11 mouse cellular contexts compared by ENCODE assay signal in the genomic region with DNA sequence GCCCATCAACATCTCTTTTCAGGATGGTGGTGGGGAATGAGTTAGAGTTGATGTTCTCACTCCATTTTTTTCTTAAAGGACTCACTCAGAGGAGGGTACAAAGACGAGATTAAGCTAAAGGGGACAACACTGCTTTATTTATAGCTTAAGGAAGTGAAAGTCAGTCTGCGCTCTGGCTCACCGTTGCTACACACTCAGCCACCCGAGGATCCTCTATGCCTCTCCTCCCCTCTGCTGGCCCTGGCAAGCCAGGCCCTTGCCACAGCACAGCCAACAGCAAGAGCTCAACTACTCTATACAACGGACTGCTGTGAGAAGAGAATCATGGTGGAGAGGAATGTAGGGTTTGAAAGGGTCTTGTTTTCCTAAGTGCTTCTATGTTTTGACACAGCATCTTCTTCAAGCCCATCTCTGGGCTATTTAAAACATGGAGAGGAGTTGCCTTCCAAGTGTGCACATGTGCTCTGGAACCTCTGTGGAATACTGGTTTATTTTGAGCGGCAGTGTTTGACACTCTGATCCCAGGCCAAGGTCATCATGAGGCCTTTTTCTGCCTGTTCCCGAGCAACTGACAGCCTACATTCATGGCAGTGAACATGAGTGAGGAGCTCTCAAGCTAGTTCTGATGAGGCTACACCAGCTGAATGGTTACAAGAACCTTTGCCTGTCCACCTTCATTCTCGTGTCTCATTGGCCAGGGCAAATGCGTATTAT.
DNase-seq lines count a peak whose midpoint lies in the region; ATAC-seq lines count a peak whose summit lies in the region.
"Had no signal": no experiment of that assay in that cellular context is flagged by ENCODE, and none has a peak within 500 bp of the region (broad histone marks: within the 10 kb centered on the region; RNA-seq: fewer than 3 reads in every experiment).

No protein-coding gene starts in this region.

- no peaks in the 10 kb centered on the region for H3K79me2 ChIP-seq in macrophage (ENCODE audit: inconsistent target)

- no peak overlapping the region for H3K4me2 ChIP-seq in heart, embryonic 12.5 days
- H3K4me2 ChIP-seq: embryonic facial prominence, embryonic 12.5 days; midbrain, embryonic 15.5 days had no signal

- H3K9ac ChIP-seq in heart, embryonic 12.5 days: no peak overlapping the region
- H3K9ac ChIP-seq: embryonic facial prominence, embryonic 12.5 days; midbrain, embryonic 15.5 days had no signal

- ATAC-seq in heart, embryonic 12.5 days (ENCODE audit: insufficient number of reproducible peaks, low FRiP score): no peak
- peak; percentile 98 for ATAC-seq in common myeloid progenitor, adult 5-6 weeks (replicated peaks; ENCODE audit: low read depth, poor library complexity, severe bottlenecking)
- ATAC-seq in erythroblast, adult 5-6 weeks (replicated peaks; ENCODE audit: low FRiP score, poor library complexity, severe bottlenecking): no peak
- ATAC-seq: hindbrain, postnatal 0 days; midbrain, embryonic 15.5 days had no signal

- no peak overlapping the region for H3K4me3 ChIP-seq in heart, embryonic 12.5 days
- H3K4me3 ChIP-seq in macrophage (ENCODE audit: inconsistent target): no peak overlapping the region
- H3K4me3 ChIP-seq: embryonic facial prominence, embryonic 12.5 days; midbrain, embryonic 15.5 days had no signal

- no peaks in the 10 kb centered on the region for H3K36me3 ChIP-seq in heart, embryonic 12.5 days
- no peaks in the 10 kb centered on the region for H3K36me3 ChIP-seq in macrophage (ENCODE audit: inconsistent target)
- H3K36me3 ChIP-seq: embryonic facial prominence, embryonic 12.5 days; midbrain, embryonic 15.5 days had no signal

- no peaks in the 10 kb centered on the region for H3K9me3 ChIP-seq in heart, embryonic 12.5 days (replicated peaks)
- H3K9me3 ChIP-seq: embryonic facial prominence, embryonic 12.5 days; midbrain, embryonic 15.5 days had no signal

- H3K4me1 ChIP-seq in heart, embryonic 12.5 days (replicated peaks): no peaks in the 10 kb centered on the region; the same call in 1 of the 2 replicates
- H3K4me1 ChIP-seq: embryonic facial prominence, embryonic 12.5 days; midbrain, embryonic 15.5 days had no signal

- H3K27me3 ChIP-seq in heart, embryonic 12.5 days (replicated peaks): no peaks in the 10 kb centered on the region
- H3K27me3 ChIP-seq: embryonic facial prominence, embryonic 12.5 days; midbrain, embryonic 15.5 days had no signal

- no peak overlapping the region for H3K27ac ChIP-seq in heart, embryonic 12.5 days (ENCODE audit: poor library complexity, severe bottlenecking)
- peak overlapping the region; percentile 34 for H3K27ac ChIP-seq in macrophage
- H3K27ac ChIP-seq: embryonic facial prominence, embryonic 12.5 days; hindbrain, postnatal 0 days; midbrain, embryonic 15.5 days had no signal

- WGBS in heart, embryonic 12.5 days: 62% methylated on average over 9 of the region's 9 CpGs
- WGBS in macrophage (ENCODE audit: missing documents): 42% methylated on average over 9 of the region's 9 CpGs

- DNase-seq in heart, adult 18-20 months: peak; percentile 50 to 64
- peak; percentile 88 for DNase-seq in A20 (ENCODE audit: low read depth, low spot score)
- DNase-seq in retina, embryonic 14.5 days (ENCODE audit: low spot score): no peak
- DNase-seq in cerebellum, postnatal 4 days (ENCODE audit: low spot score in 2 of 2): no peak

Comparison
In these comparisons a context has a peak if more than half of its experiments do, and no peak if none do; other contexts are left out.
1. DNase-seq: peak in heart, adult 18-20 months (2 of 2) and A20 (single experiment); none in retina, embryonic 14.5 days (single experiment) and cerebellum, postnatal 4 days (0 of 2).